Mouse (Mus musculus) adrenal gland, postnatal 10 days (tissue): ENCODE results near the gene Chchd1. TPM values are rescaled to one million over a fixed set of nuclear protein-coding genes. Genes with fewer than 3 reads are reported as not detected.

Experiments used
- DNase-seq: peaks from one replicate; pipeline ENCODE4 v3.0.0; 2021; ENCODE audit warnings: mixed read lengths
- long read RNA-seq, 2 experiments: library from polyadenylated mRNA; stranded (forward); transcript quantifications; one replicate each; pipeline ENCODE4 v2.0.0; 2021
- total RNA-seq, 2 experiments: library from RNA; stranded (reverse); gene quantifications; 2 replicates each; pipeline ENCODE4 v1.2.3; 2021

The Chchd1 gene
- 10 to 100 TPM; 91.8 to 96.3 TPM for total RNA-seq
- long read RNA-seq, experiment 1, transcript Chchd1-201 (3 exons, 616 nt) = major isoform, 100 of 124 reads
- long read RNA-seq, experiment 1, partial matches to known transcripts = 17 of 124 reads
- long read RNA-seq, experiment 1, other reads (novel, unspliced or antisense) = 1 of 124 reads
- long read RNA-seq, experiment 2, transcript Chchd1-201 (3 exons, 616 nt) = major isoform, 94 of 99 reads
- long read RNA-seq, experiment 2, partial matches to known transcripts = 3 of 99 reads
- long read RNA-seq, experiment 2, other reads (novel, unspliced or antisense) = 0 of 99 reads

DNA sequence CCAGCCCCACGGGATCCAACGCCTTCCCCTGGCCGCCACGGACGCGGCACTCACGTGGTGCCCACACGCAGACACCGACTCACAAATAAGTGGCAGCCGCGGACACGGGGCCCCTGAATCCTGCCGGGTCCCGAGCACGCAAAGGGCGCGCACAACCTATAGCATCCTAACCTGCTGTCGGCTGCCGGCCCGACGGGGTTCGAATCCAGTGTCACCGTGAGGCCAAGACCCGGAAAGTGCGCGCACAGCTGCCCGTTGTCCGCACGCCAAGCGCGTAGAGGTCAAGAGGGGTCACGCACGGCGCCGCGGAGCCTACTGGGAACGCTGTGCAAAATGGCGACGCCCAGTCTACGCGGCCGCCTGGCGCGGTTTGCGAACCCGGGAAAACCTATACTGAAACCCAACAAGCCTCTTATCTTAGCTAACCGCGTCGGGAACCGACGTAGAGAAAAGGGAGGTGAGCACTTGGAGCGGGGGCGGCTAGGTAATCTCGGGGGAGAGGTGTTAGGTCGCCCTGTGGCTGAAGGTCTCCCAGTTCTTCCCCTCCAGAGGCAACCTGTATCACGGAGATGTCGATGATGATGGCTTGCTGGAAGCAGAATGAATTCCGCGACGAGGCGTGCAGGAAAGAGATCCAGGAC is at the start of gene Chchd1:
Gene Chchd1 (plus strand): TSS at position 266 of the 641 bp plus-strand sequence.
- peak; percentile 95 for DNase-seq

- DNase-seq = peak; percentile 64
These were observed 48.0 kb upstream of the Chchd1 start for GRCm38 (mm10) chr14:20654690-20655421.

- DNase-seq = peak; percentile 35
These were observed 47.1 kb upstream of the Chchd1 start for GRCm38 (mm10) chr14:20655731-20656130.

DNA sequence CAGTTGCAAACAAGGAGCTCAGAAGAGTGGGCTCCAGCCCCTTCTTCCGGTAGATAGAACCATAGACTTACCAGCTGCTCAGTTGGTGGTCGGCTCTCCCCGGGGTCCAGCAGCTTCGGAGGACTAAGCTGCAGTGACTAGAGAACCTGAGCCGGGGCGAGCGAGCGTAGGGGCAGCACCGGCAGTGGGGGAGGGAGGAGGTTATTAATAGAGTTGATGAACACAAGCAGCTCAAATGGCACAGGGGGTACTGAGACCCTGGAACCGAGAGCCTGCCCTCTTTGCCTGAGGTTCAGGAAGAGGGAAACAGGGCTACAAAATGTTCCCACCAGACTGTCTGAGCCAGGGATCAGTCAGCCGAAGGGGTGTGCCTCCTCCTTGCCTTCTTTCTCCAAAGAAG is 46.4 kb upstream of the Chchd1 start, which contains the start of gene Myoz1:
Gene Myoz1 (minus strand): TSS at position 180 of the 400 bp plus-strand sequence.
- DNase-seq = no peak

GRCm38 (mm10) chr14:20658326-20658725 is 44.5 kb upstream of the Chchd1 start:
- peak; percentile 61 for DNase-seq

DNA sequence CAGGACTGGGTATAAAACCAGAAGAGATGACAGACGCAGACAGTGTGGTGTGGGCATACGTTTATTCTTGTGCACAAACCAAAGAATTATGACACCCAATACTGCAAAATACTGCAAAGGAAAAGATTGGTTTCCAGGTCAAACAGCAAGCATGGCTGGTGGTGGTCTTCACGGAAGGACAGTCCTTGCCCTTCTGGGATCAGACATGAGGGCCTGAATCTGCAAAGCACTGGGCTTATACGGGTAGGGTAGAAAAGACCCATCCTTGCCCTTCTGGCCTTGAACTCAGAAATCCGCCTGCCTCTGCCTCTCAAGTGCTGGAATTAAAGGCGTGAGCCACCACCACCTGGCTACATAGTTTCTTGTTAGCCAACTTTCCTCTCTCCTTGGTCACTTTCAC is 43.9 kb upstream of the Chchd1 start:
- no peak for DNase-seq

- no peak for DNase-seq
These were observed 43.1 kb upstream of the Chchd1 start for GRCm38 (mm10) chr14:20659687-20660086.

DNA sequence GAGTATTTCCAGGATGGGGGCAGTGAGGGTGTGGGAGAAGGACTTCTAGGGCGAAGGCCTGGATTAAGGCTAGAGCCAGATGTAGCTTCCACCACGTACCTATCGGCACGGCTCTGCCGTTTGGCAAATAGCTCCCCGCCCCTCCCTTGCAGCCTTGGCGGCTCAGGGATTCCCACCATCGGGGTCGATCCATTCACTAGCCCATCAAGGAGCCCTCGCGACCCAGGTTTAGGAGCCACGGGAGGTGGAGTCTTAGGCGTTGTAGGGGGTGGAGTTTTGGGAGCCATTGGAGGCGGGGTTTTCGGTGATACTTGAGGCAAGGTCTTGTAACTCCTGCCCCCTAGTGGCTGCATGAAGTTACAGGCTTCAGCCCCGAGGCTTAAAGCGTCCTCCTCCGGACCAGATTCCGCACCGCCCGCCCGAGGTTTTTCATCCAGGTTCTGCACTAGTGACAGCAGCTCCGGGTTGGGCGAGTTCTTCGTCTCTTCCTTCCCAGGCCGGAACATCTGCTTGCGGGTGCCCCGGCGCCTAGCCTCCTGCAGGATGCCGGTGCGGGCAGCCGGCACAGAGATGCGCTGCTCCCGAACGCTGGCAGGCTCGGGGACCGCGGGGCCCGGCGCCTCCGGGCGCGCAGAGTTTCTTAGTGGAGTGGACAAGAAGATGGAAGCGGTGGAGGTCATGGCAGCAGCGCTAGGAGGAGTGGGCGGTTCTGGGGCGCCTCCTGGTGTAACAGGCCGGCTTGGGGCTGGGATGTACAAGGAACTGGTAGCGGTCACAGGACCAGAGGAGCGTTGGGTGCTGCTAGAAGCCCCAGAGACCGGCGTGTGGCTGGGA is 41.8 kb upstream of the Chchd1 start:
- peak; percentile 94 for DNase-seq

DNA sequence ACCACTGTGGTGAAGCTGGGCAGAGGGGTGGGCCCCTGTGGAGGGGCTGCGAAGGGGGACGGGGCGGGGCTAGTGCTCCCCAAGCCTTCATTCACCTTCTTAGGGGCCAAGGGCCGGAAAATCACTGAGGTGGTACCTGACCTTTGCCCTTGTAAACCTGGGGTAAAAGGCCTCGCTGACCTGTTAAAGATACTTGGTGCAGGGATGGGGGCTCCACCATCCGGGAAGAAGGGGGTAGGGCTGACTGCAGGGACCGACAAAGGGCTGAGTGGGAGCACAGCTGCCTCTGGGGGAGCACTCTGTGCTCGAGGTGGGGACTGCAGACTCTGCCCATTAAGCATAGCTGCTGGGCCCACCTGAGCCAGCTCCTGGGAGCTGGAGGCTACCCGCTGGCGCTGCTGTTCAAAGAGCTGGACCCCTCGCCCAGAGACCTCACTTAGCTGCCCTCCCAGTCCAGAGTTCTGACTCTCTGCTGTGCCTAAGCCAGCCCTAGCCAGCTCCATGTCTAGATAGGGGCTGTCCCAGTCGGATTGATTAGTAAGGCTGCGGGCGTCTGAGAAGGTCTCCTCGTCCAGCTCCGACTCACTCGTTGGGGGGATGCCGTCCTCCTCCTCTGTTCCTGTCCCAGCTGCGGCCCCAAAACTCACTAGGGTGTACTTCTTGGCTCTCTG is 41.0 kb upstream of the Chchd1 start:
- no peak for DNase-seq

- DNase-seq = no peak
These were observed 40.1 kb upstream of the Chchd1 start for GRCm38 (mm10) chr14:20662740-20663139.

DNA sequence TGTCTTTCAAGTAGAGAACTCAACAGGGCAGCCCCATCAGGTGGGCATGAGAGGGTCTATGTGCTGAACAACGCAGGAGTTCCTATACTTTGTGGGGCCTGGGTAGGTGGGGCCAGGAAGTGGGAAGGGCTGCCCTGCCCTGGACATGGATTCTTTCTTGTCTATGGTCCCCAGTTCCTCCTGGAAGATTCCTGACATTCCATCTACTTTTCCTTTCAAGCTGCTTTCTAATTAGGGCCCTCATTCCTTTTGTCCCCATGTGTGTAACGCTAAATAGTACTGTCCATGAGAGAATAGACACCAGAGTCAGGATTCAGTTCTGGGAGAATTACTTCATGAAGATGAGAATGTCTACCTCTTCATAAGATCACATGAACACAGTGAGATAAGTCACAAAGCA is 39.2 kb upstream of the Chchd1 start:
- no peak for DNase-seq

GRCm38 (mm10) chr14:20664436-20664835 is 38.4 kb upstream of the Chchd1 start:
- no peak for DNase-seq

DNA sequence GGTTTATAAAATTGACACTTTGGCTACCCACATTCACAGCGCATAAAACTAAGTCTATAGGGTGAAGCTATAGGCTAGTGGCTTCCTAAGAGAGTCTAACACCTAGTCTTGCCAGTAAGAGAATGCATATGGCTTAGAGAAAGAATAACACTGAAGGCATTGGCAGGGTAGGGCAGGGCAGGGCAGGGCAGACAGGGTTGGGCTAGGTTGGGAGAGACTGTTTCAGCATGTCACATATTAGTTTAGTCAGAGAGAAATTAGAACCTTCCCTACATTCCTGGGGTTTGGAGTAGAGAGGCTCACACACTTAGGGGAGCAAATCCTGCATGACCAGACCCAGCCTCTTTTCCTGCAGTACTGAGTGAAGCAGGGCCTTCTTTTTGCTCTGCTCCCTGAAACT is 35.3 kb upstream of the Chchd1 start:
- no peak for DNase-seq

DNA sequence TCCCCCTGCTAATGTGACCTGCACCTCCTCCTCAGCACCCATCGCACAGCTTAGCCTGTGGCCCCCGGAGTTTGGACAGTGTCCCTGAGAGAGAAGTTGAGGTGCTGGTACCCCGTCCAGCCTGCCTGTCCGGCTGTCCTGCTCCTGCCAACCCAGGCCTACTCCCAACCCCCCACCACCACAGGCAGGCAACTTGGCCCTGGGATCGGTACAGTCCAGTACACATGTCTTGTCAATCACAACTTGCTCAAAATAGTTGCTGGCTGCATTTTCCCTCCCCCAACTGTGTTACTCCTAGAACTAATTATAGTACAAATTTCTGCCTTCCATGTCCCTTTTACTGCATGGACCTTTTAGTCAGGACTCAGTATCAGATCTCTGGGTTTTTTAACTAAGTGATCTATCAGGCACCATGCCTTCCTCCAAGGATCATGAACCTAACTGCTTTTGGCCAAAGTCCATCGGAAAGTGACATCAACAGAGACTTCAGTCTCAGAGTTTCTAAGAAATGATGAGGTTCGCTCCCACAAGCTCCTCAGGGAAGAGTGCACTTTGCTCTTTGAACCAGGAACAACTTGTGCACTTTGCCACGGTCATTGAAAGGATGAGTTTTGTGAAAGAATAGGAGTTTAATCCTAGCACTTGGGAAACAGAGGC is 34.5 kb upstream of the Chchd1 start, which contains the start of gene Synpo2l:
Gene Synpo2l (minus strand): TSS at position 201 of the 657 bp plus-strand sequence.
- no peak for DNase-seq

GRCm38 (mm10) chr14:20672990-20673389 is 29.8 kb upstream of the Chchd1 start:
- DNase-seq = no peak

GRCm38 (mm10) chr14:20673735-20674063 is 29.1 kb upstream of the Chchd1 start:
- DNase-seq = peak; percentile 70

GRCm38 (mm10) chr14:20674064-20674833 is 28.6 kb upstream of the Chchd1 start, which contains the start of gene Sec24c:
Gene Sec24c (plus strand): TSS chr14:20674308.
- peak; percentile 99 for DNase-seq

GRCm38 (mm10) chr14:20677906-20678305 is 24.9 kb upstream of the Chchd1 start:
- no peak for DNase-seq

- DNase-seq = no peak
These were observed 21.1 kb upstream of the Chchd1 start for GRCm38 (mm10) chr14:20681742-20682141.

- no peak for DNase-seq
These were observed 20.3 kb upstream of the Chchd1 start for GRCm38 (mm10) chr14:20682498-20682897.
